Mouse (Mus musculus): ENCODE results near the gene Vmn1r47.
"Not testable (repeated sequence)": the region's sequence is repeated elsewhere in the genome, so short reads cannot be mapped to it uniquely, and the experiment has no call there.

Vmn1r47 gene

GRCm38 (mm10) chr6:90015847-90016246 is at the start of gene Vmn1r47:
TSS of gene Vmn1r47 (plus strand) at chr6:90016147.
- not testable (repeated sequence) for DNase-seq

- DNase-seq, result no peak
These were observed 49.6 kb upstream of the Vmn1r47 start for GRCm38 (mm10) chr6:89966341-89966740.

GRCm38 (mm10) chr6:89969013-89969412 is 46.9 kb upstream of the Vmn1r47 start, which contains the start of gene Vmn1r46:
TSS of gene Vmn1r46 (plus strand) at chr6:89969313.
- no peak for DNase-seq

DNA sequence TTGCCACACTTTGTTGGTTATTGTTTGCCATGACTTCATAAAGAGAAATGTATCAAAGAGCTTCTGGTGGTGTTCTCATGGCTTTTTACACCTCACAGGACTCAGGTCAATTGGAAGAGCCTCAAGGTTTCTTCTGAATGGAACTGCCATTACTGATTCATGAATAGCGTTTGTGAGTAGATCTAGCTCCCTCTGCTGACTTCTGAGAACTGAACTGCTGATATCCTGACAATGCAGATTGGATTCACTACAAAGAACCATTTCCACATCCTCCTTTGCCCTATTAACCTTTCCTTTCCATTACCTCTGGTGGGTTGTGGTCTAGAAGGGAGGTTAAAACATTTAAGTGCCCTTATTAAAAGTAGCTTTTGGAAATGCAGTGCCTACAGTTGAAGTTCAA is 30.0 kb upstream of the Vmn1r47 start:
- no peak for DNase-seq

DNA sequence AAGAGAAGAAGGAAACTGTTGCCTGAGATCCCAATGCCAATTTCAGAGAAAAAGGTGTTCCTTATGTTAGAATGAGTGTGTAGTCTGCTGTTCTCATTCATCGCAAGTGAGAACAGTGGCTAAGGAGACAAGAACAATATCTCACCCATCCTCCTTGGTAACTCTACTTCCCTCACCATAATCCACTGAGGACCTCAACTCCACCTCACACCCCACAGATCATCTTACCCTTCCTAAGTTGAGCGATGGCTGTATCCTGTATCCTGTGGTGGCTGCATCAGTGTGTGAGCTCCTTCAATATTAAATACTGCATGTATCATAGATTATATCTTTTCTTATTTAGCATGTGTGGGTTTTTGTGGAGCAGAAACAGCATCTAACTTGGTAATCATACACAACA is 20.8 kb downstream of the Vmn1r47 start, which contains the start of gene Vmn1r48:
Gene Vmn1r48, minus strand, starts transcription at position 101 of the 400 bp plus-strand sequence.
- not testable (repeated sequence) for DNase-seq

Measured in lung, postnatal 4 days (tissue).